Mouse (Mus musculus) left cerebral cortex, postnatal 36 days (tissue): Measurements from ENCODE around the gene Ambra1. TPM values are rescaled to one million over a fixed set of nuclear protein-coding genes. Genes with fewer than 3 reads are reported as not detected.

Source experiments
- DNase-seq, 2 experiments: peaks; one replicate each; pipeline ENCODE4 v3.0.0; 2021 to 2022; ENCODE audit warnings: low spot score in 2 of 2, mixed read lengths in 1 of 2
- intact Hi-C: fragments of 180-260 bp; cut with DNase I; formaldehyde crosslinking; loops from one replicate; pipeline ENCODE4 v1.15.1; 2025
- microRNA-seq: library from miRNA; unstranded; fragments of <30 nt; microRNA quantifications from one replicate; pipeline ENCODE4 v1.2.0, GENCODE M21; 2022
- total RNA-seq, 2 experiments: library from RNA; stranded (reverse); gene quantifications; 2 replicates each; pipeline ENCODE4 v1.2.3; 2021

The Ambra1 gene
- total RNA-seq, 2 experiments from 2014 or later, result 52.6 to 55.5 TPM

DNA sequence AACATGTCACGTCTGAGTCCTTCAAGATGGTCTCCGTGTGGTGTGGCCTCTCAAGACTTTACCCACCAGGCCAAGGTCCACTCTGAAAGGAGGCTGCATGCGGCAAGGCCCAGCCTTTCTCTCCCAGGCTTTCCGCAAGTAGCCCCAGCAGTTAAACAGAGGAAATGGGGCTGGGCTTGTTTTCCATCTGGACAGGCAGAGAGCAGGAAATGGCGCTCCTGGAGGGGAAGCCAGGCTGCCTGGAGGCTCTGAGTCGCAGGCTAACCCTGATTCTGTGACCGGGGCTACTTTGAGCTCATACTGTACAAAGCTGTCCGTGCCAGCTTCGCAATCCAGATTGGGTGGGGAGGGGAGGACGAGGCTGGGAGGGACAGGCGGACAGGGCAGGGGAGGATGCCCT lies 238.0 kb downstream of the Ambra1 start:
- no peak for DNase-seq
- intact Hi-C loops, result no loop called here

Small RNA genes lying within 50 kb of the gene (microRNA-seq; reads per million reads assigned to microRNA genes)
- not detected for gene Mir6999

Other genes with a start within 250 kb of the Ambra1 start
- 100 to 1,000 TPM; 125 to 130 TPM for gene Ckap5, start 203.4 kb upstream of the Ambra1 start, total RNA-seq
- not detected for gene F2, start 93.7 kb upstream of the Ambra1 start, total RNA-seq
- 10 to 100 TPM in 1 of 2 experiments, 1 to 10 TPM in 1; 9.6 to 14.6 TPM for gene Zfp408, start 80.3 kb upstream of the Ambra1 start, total RNA-seq
- gene Arhgap1, start 80.3 kb upstream of the Ambra1 start, total RNA-seq, result 10 to 100 TPM; 69.2 to 75.7 TPM
- 10 to 100 TPM; 87.6 to 88.1 TPM for gene Atg13, start 19.6 kb upstream of the Ambra1 start, total RNA-seq
- gene Harbi1, start 19.3 kb upstream of the Ambra1 start, total RNA-seq, result 1 to 10 TPM; 6.7 to 7.4 TPM
- gene Chrm4, start 197.1 kb downstream of the Ambra1 start, total RNA-seq, result 10 to 100 TPM; 44.0 to 51.3 TPM
- 10 to 100 TPM; 15.6 to 23.5 TPM for gene Mdk, start 202.2 kb downstream of the Ambra1 start, total RNA-seq
- not detected for gene Gm9821, start 215.6 kb downstream of the Ambra1 start, total RNA-seq
- 100 to 1,000 TPM; 503 to 538 TPM for gene Dgkz, start 245.7 kb downstream of the Ambra1 start, total RNA-seq